Comparison of ENCODE assay signal across 22 mouse cellular contexts in the genomic region with DNA sequence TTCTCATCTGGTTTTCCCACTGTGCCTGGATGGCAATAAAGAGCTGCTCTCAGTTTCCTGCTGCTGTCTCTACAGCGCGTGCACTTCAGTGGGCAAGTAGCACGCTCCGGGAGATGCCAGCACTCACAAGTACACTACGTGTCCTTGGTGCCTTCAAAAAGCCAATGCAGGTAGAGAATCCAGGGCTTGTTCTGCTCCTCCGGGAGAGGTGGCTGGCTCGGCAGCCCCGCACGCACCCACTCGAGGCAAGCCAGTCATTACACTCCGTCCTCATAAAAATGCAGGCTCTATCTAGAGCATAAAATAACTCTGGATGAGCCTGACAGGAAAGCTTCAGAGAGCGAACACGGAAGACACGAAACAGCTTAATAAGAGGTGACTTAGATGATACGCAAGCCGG. TPM values are rescaled to one million over a fixed set of nuclear protein-coding genes. Genes with fewer than 3 reads are reported as not detected.
DNase-seq lines count a peak whose midpoint lies in the region; ATAC-seq and TF ChIP-seq lines count a peak whose summit lies in the region.
"Had no signal": no experiment of that assay in that cellular context is flagged by ENCODE, and none has a peak within 500 bp of the region (broad histone marks: within the 10 kb centered on the region; RNA-seq: fewer than 3 reads in every experiment).

No protein-coding gene starts in this region.

- H3K36me3 ChIP-seq in hindbrain, embryonic 14.5 days (replicated peaks; ENCODE audit: control insufficient read depth, insufficient read depth), result no peaks in the 10 kb centered on the region
- H3K36me3 ChIP-seq in hindbrain, embryonic 12.5 days, result no peaks in the 10 kb centered on the region
- no peaks in the 10 kb centered on the region for H3K36me3 ChIP-seq in midbrain, embryonic 16.5 days (ENCODE audit: control insufficient read depth, insufficient read depth, low read length)
- no peaks in the 10 kb centered on the region for H3K36me3 ChIP-seq in midbrain, embryonic 14.5 days (ENCODE audit: control insufficient read depth, insufficient read depth, low read length)
- no peaks in the 10 kb centered on the region for H3K36me3 ChIP-seq in midbrain, postnatal 0 days (ENCODE audit: insufficient read depth, low read length)
- H3K36me3 ChIP-seq in neural tube, embryonic 14.5 days (ENCODE audit: control insufficient read depth, insufficient read depth, low read length), result no peaks in the 10 kb centered on the region
- H3K36me3 ChIP-seq: embryonic facial prominence, embryonic 10.5 days; forebrain, embryonic 10.5 days; hindbrain, embryonic 15.5 days had no signal

- no peak for TF ChIP-seq CTCF in midbrain, postnatal 0 days (IDR thresholded peaks at IDR 0.05)

- no peaks in the 10 kb centered on the region for H3K9me3 ChIP-seq in hindbrain, embryonic 14.5 days (ENCODE audit: control insufficient read depth, low read length)
- no peaks in the 10 kb centered on the region for H3K9me3 ChIP-seq in hindbrain, embryonic 12.5 days (replicated peaks)
- H3K9me3 ChIP-seq in midbrain, embryonic 16.5 days (replicated peaks; ENCODE audit: control insufficient read depth, low read length, poor library complexity, severe bottlenecking), result no peaks in the 10 kb centered on the region
- no peaks in the 10 kb centered on the region for H3K9me3 ChIP-seq in midbrain, embryonic 14.5 days (ENCODE audit: control insufficient read depth, low read length)
- H3K9me3 ChIP-seq in midbrain, postnatal 0 days (ENCODE audit: low read length), result no peaks in the 10 kb centered on the region
- no peaks in the 10 kb centered on the region for H3K9me3 ChIP-seq in neural tube, embryonic 14.5 days (ENCODE audit: control insufficient read depth, low read length)
- H3K9me3 ChIP-seq: embryonic facial prominence, embryonic 10.5 days; forebrain, embryonic 10.5 days; hindbrain, embryonic 15.5 days had no signal

- H3K4me2 ChIP-seq in hindbrain, embryonic 14.5 days (replicated peaks), result no peak overlapping the region
- no peak overlapping the region for H3K4me2 ChIP-seq in hindbrain, embryonic 12.5 days (replicated peaks)
- no peak overlapping the region for H3K4me2 ChIP-seq in midbrain, embryonic 16.5 days (ENCODE audit: low read length)
- H3K4me2 ChIP-seq in midbrain, embryonic 14.5 days (ENCODE audit: low read length), result no peak overlapping the region
- H3K4me2 ChIP-seq in midbrain, postnatal 0 days (ENCODE audit: low read depth, low read length, poor library complexity, severe bottlenecking), result 0 out of 2 replicates have a peak overlapping the region, but pooled peaks have one; percentile 4
- no peak overlapping the region for H3K4me2 ChIP-seq in neural tube, embryonic 14.5 days (ENCODE audit: low read depth, low read length)
- H3K4me2 ChIP-seq: hindbrain, embryonic 15.5 days had no signal

- no peak overlapping the region for H3K4me3 ChIP-seq in hindbrain, embryonic 14.5 days (replicated peaks; ENCODE audit: low read length)
- no peak overlapping the region for H3K4me3 ChIP-seq in hindbrain, embryonic 12.5 days
- H3K4me3 ChIP-seq in midbrain, embryonic 16.5 days (ENCODE audit: low read depth, low read length), result no peak overlapping the region
- no peak overlapping the region for H3K4me3 ChIP-seq in midbrain, embryonic 14.5 days (replicated peaks; ENCODE audit: low read depth, low read length)
- H3K4me3 ChIP-seq in midbrain, postnatal 0 days (ENCODE audit: low read depth, low read length), result no peak overlapping the region
- no peak overlapping the region for H3K4me3 ChIP-seq in neural tube, embryonic 14.5 days (ENCODE audit: low read depth, low read length)
- H3K4me3 ChIP-seq: embryonic facial prominence, embryonic 10.5 days; erythroblast, embryonic 14.5 days; forebrain, embryonic 10.5 days; gastrocnemius, adult 2 months; hindbrain, embryonic 15.5 days had no signal

- WGBS in hindbrain, embryonic 14.5 days, result 82% methylated on average over 16 of the region's 16 CpGs
- WGBS in hindbrain, embryonic 12.5 days, result 89% methylated on average over 16 of the region's 16 CpGs
- WGBS in midbrain, embryonic 16.5 days, result 82% methylated on average over 16 of the region's 16 CpGs
- WGBS in midbrain, embryonic 14.5 days, result 84% methylated on average over 16 of the region's 16 CpGs
- WGBS in midbrain, postnatal 0 days, result 84% methylated on average over 16 of the region's 16 CpGs
- WGBS in neural tube, embryonic 14.5 days, result 71% methylated on average over 16 of the region's 16 CpGs

- H3K27me3 ChIP-seq in hindbrain, embryonic 14.5 days (ENCODE audit: control insufficient read depth, insufficient read depth, low read length), result no peaks in the 10 kb centered on the region
- H3K27me3 ChIP-seq in hindbrain, embryonic 12.5 days, result no peaks in the 10 kb centered on the region
- H3K27me3 ChIP-seq in midbrain, embryonic 16.5 days (ENCODE audit: control insufficient read depth, insufficient read depth, low read depth, low read length), result no peaks in the 10 kb centered on the region
- no peaks in the 10 kb centered on the region for H3K27me3 ChIP-seq in midbrain, embryonic 14.5 days (ENCODE audit: control insufficient read depth, insufficient read depth, low read length)
- no peaks in the 10 kb centered on the region for H3K27me3 ChIP-seq in midbrain, postnatal 0 days (ENCODE audit: insufficient read depth, low read length)
- no peaks in the 10 kb centered on the region for H3K27me3 ChIP-seq in neural tube, embryonic 14.5 days (ENCODE audit: control insufficient read depth, insufficient read depth, low read length)
- H3K27me3 ChIP-seq: hindbrain, embryonic 15.5 days had no signal

- 0 out of 2 replicates have a peak, but pooled peaks cover 6% of the 10 kb centered on the region for H3K4me1 ChIP-seq in hindbrain, embryonic 14.5 days (replicated peaks; ENCODE audit: control insufficient read depth, insufficient read depth, low read length)
- H3K4me1 ChIP-seq in hindbrain, embryonic 12.5 days, result no peaks in the 10 kb centered on the region
- H3K4me1 ChIP-seq in midbrain, embryonic 16.5 days (ENCODE audit: control insufficient read depth, insufficient read depth, low read length), result no peaks in the 10 kb centered on the region
- H3K4me1 ChIP-seq in midbrain, embryonic 14.5 days (ENCODE audit: control insufficient read depth, insufficient read depth, low read length), result no peaks in the 10 kb centered on the region
- H3K4me1 ChIP-seq in midbrain, postnatal 0 days (ENCODE audit: insufficient read depth, low read length), result no peaks in the 10 kb centered on the region
- H3K4me1 ChIP-seq in neural tube, embryonic 14.5 days (ENCODE audit: control insufficient read depth, insufficient read depth, low read length), result no peaks in the 10 kb centered on the region
- H3K4me1 ChIP-seq: embryonic facial prominence, embryonic 10.5 days had no signal

- no peak for DNase-seq in hindbrain, embryonic 14.5 days (ENCODE audit: low spot score)
- no peak for DNase-seq in midbrain, embryonic 14.5 days
- DNase-seq in midbrain, postnatal 0 days (ENCODE audit: low spot score), result no peak
- DNase-seq in urinary bladder, adult 2 months (ENCODE audit: low spot score), result no peak
- DNase-seq: adrenal gland, adult 8-10 months; adrenal gland, postnatal 36 days; cerebellum, adult 2 months; cerebellum, postnatal 10 days; gastrocnemius, adult 2 months; gastrocnemius, postnatal 25 days had no signal

- 0 out of 2 replicates have a peak overlapping the region, but pooled peaks have one; percentile 36 for H3K27ac ChIP-seq in hindbrain, embryonic 14.5 days
- H3K27ac ChIP-seq in hindbrain, embryonic 12.5 days, result no peak overlapping the region
- peak overlapping the region; percentile 9; the same call in 1 of the 2 replicates for H3K27ac ChIP-seq in midbrain, embryonic 16.5 days (ENCODE audit: low read length)
- no peak overlapping the region for H3K27ac ChIP-seq in midbrain, embryonic 14.5 days (replicated peaks; ENCODE audit: low read depth, low read length)
- no peak overlapping the region for H3K27ac ChIP-seq in midbrain, postnatal 0 days (ENCODE audit: low read depth, low read length)
- H3K27ac ChIP-seq in neural tube, embryonic 14.5 days (ENCODE audit: low read depth, low read length), result peak overlapping the region; percentile 23; the same call in 1 of the 2 replicates
- H3K27ac ChIP-seq: embryonic facial prominence, embryonic 10.5 days; forebrain, embryonic 10.5 days; gastrocnemius, adult 2 months; hindbrain, embryonic 15.5 days had no signal

- H3K9ac ChIP-seq in hindbrain, embryonic 14.5 days, result no peak overlapping the region
- H3K9ac ChIP-seq in hindbrain, embryonic 12.5 days, result no peak overlapping the region
- no peak overlapping the region for H3K9ac ChIP-seq in midbrain, embryonic 16.5 days (ENCODE audit: low read depth, low read length)
- no peak overlapping the region for H3K9ac ChIP-seq in midbrain, embryonic 14.5 days (replicated peaks; ENCODE audit: low read length)
- H3K9ac ChIP-seq in midbrain, postnatal 0 days (replicated peaks; ENCODE audit: low read length, poor library complexity, severe bottlenecking), result no peak overlapping the region
- no peak overlapping the region for H3K9ac ChIP-seq in neural tube, embryonic 14.5 days (replicated peaks; ENCODE audit: low read depth, low read length)
- H3K9ac ChIP-seq: hindbrain, embryonic 15.5 days had no signal

- no peak for ATAC-seq in hindbrain, embryonic 14.5 days (ENCODE audit: low FRiP score)
- no peak for ATAC-seq in hindbrain, embryonic 12.5 days (ENCODE audit: low FRiP score)
- no peak for ATAC-seq in midbrain, embryonic 16.5 days
- ATAC-seq in midbrain, embryonic 14.5 days (ENCODE audit: low FRiP score, low TSS enrichment), result no peak
- no peak for ATAC-seq in midbrain, postnatal 0 days (ENCODE audit: low FRiP score)
- ATAC-seq in neural tube, embryonic 14.5 days (ENCODE audit: low read depth), result 0 out of 2 replicates have a peak, but pooled peaks have one; percentile 56
- ATAC-seq: forebrain, embryonic 14.5 days; inflammation-experienced regulatory T-cells, adult 6 months had no signal

RNA-seq across cellular contexts. Expression of gene Gphb5, which starts 54.1 kb away (rescaled TPM):
- polyA plus RNA-seq in hindbrain, embryonic 14.5 days (2014; fragmentation: Nextera tagmentation; extraction: Ambion mirVana), result not detected in 2 replicates
- not detected in 2 replicates for polyA plus RNA-seq in hindbrain, embryonic 12.5 days (2016; fragmentation: Nextera tagmentation; extraction: Ambion mirVana)
- not detected in 2 replicates for polyA plus RNA-seq in midbrain, embryonic 16.5 days (2015; fragmentation: Nextera tagmentation; extraction: Ambion mirVana)
- not detected in 2 replicates for polyA plus RNA-seq in midbrain, embryonic 14.5 days (2014; fragmentation: Nextera tagmentation; extraction: Ambion mirVana)
- total RNA-seq in midbrain, postnatal 0 days (2014; rRNA removed), result not detected in 2 replicates
- polyA plus RNA-seq in midbrain, postnatal 0 days (2015; fragmentation: Nextera tagmentation; extraction: Ambion mirVana), result not detected in 2 replicates
- not detected in 2 replicates for polyA plus RNA-seq in neural tube, embryonic 14.5 days (2014; fragmentation: Nextera tagmentation; extraction: Ambion mirVana)
- not detected in 2 replicates for polyA plus RNA-seq in urinary bladder, adult 2 months (2012; rRNA removed)
- total RNA-seq: adrenal gland, adult 8-10 months; adrenal gland, postnatal 36 days; ES-E14; gastrocnemius, adult 2 months; gastrocnemius, postnatal 25 days; granulocyte monocyte progenitor cell, adult 5-6 weeks; heart, postnatal 25 days had no signal
- polyA plus RNA-seq: cerebellum, adult 2 months; embryonic facial prominence, embryonic 10.5 days; erythroblast, embryonic 14.5 days; forebrain, embryonic 10.5 days; forebrain, embryonic 14.5 days; hindbrain, embryonic 15.5 days; inflammation-experienced regulatory T-cells, adult 6 months had no signal

RNA-seq across cellular contexts. Expression of gene Rhoj, which starts 54.3 kb away (rescaled TPM):
- 24.0 and 28.3 TPM in 2 replicates for polyA plus RNA-seq in hindbrain, embryonic 14.5 days (2014; fragmentation: Nextera tagmentation; extraction: Ambion mirVana)
- polyA plus RNA-seq in hindbrain, embryonic 12.5 days (2016; fragmentation: Nextera tagmentation; extraction: Ambion mirVana), result 44.0 and 47.3 TPM in 2 replicates
- polyA plus RNA-seq in midbrain, embryonic 16.5 days (2015; fragmentation: Nextera tagmentation; extraction: Ambion mirVana), result 16.7 and 17.6 TPM in 2 replicates
- polyA plus RNA-seq in midbrain, embryonic 14.5 days (2014; fragmentation: Nextera tagmentation; extraction: Ambion mirVana), result 13.7 and 19.7 TPM in 2 replicates
- total RNA-seq in midbrain, postnatal 0 days (2014; rRNA removed), result 17.5 and 27.0 TPM in 2 replicates
- 13.3 and 13.7 TPM in 2 replicates for polyA plus RNA-seq in midbrain, postnatal 0 days (2015; fragmentation: Nextera tagmentation; extraction: Ambion mirVana)
- 9.1 and 23.4 TPM in 2 replicates for polyA plus RNA-seq in neural tube, embryonic 14.5 days (2014; fragmentation: Nextera tagmentation; extraction: Ambion mirVana)
- 109 and 121 TPM in 2 replicates for polyA plus RNA-seq in urinary bladder, adult 2 months (2012; rRNA removed)

Comparison
In these comparisons a context has a peak if more than half of its experiments do, and no peak if none do; other contexts are left out.
1. H3K27ac ChIP-seq: peak in hindbrain, embryonic 14.5 days (single experiment), midbrain, embryonic 16.5 days (single experiment) and neural tube, embryonic 14.5 days (single experiment); none in hindbrain, embryonic 12.5 days (single experiment), midbrain, embryonic 14.5 days (single experiment) and midbrain, postnatal 0 days (single experiment).